In the genomic region with DNA sequence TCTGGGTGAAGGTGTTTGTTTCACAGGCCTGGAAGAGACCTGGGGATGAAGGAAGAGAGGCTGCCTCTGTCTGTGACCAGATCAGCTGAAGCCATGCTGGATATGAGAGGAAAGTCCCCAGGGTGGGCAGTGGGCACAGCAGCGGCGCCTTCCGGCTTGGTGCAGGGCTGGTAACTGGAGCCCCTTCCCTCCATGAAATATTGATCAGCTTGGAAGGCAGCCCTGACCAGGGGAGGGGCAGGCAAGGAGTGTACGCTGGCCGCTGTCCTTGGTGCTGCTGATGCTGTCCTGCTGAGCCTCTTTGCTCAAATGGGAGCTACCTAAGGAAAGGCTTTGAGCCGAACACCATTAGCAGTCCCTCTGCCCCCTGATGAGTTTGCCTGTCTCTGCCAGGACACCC, we compare ENCODE assay signal across 8 mouse cellular contexts. TPM values are rescaled to one million over a fixed set of nuclear protein-coding genes. Genes with fewer than 3 reads are reported as not detected.
DNase-seq lines count a peak whose midpoint lies in the region; ATAC-seq lines count a peak whose summit lies in the region.

No protein-coding gene starts in this region.

- no peaks in the 10 kb centered on the region for H3K9me3 ChIP-seq in liver, embryonic 12.5 days (replicated peaks)
- no peaks in the 10 kb centered on the region for H3K9me3 ChIP-seq in midbrain, embryonic 14.5 days (ENCODE audit: control insufficient read depth, low read length)
- H3K9me3 ChIP-seq in heart, embryonic 11.5 days (replicated peaks; ENCODE audit: control insufficient read depth, low read length) = no peaks in the 10 kb centered on the region

- H3K27ac ChIP-seq in liver, embryonic 12.5 days = no peak overlapping the region
- no peak overlapping the region for H3K27ac ChIP-seq in midbrain, embryonic 14.5 days (replicated peaks; ENCODE audit: low read depth, low read length)
- no peak overlapping the region for H3K27ac ChIP-seq in heart, embryonic 11.5 days (ENCODE audit: low read depth, low read length)

- DNase-seq in liver (peak; percentile 59), MN1 (ENCODE audit: low spot score) (no peak)
- DNase-seq in adrenal gland, postnatal 25 days = peak; percentile 50
- DNase-seq in kidney, adult 9 months = peak; percentile 29
- DNase-seq in midbrain, embryonic 14.5 days = peak; percentile 50
- DNase-seq in cerebellum, adult 11 months = no peak

- no peak for ATAC-seq in liver, embryonic 12.5 days
- no peak for ATAC-seq in midbrain, embryonic 14.5 days (ENCODE audit: low FRiP score, low TSS enrichment)
- no peak for ATAC-seq in heart, embryonic 11.5 days (replicated peaks; ENCODE audit: insufficient number of reproducible peaks, low FRiP score, low TSS enrichment)

- no peaks in the 10 kb centered on the region for H3K4me1 ChIP-seq in liver, embryonic 12.5 days
- peaks cover 7% of the 10 kb centered on the region for H3K4me1 ChIP-seq in midbrain, embryonic 14.5 days (ENCODE audit: control insufficient read depth, insufficient read depth, low read length)
- H3K4me1 ChIP-seq in heart, embryonic 11.5 days (ENCODE audit: control insufficient read depth, insufficient read depth, low read length) = peaks cover 2% of the 10 kb centered on the region; the same call in 1 of the 2 replicates

- H3K27me3 ChIP-seq in liver, embryonic 12.5 days (replicated peaks) = peaks cover 48% of the 10 kb centered on the region
- no peaks in the 10 kb centered on the region for H3K27me3 ChIP-seq in midbrain, embryonic 14.5 days (ENCODE audit: control insufficient read depth, insufficient read depth, low read length)
- no peaks in the 10 kb centered on the region; the same call in 1 of the 2 replicates for H3K27me3 ChIP-seq in heart, embryonic 11.5 days (ENCODE audit: control insufficient read depth, insufficient read depth, low read length)

- no peak overlapping the region for H3K4me2 ChIP-seq in liver, embryonic 12.5 days
- H3K4me2 ChIP-seq in midbrain, embryonic 14.5 days (ENCODE audit: low read length) = no peak overlapping the region
- H3K4me2 ChIP-seq in heart, embryonic 11.5 days = no peak overlapping the region

- H3K9ac ChIP-seq in liver, embryonic 12.5 days = no peak overlapping the region
- H3K9ac ChIP-seq in midbrain, embryonic 14.5 days (replicated peaks; ENCODE audit: low read length) = no peak overlapping the region
- H3K9ac ChIP-seq in heart, embryonic 11.5 days (ENCODE audit: low read depth, low read length) = no peak overlapping the region

- no peak overlapping the region for H3K4me3 ChIP-seq in liver, embryonic 12.5 days
- no peak overlapping the region for H3K4me3 ChIP-seq in midbrain, embryonic 14.5 days (replicated peaks; ENCODE audit: low read depth, low read length)
- H3K4me3 ChIP-seq in heart, embryonic 11.5 days (ENCODE audit: low read depth, low read length) = no peak overlapping the region

- no peaks in the 10 kb centered on the region for H3K36me3 ChIP-seq in liver, embryonic 12.5 days
- no peaks in the 10 kb centered on the region for H3K36me3 ChIP-seq in midbrain, embryonic 14.5 days (ENCODE audit: control insufficient read depth, insufficient read depth, low read length)
- H3K36me3 ChIP-seq in heart, embryonic 11.5 days (ENCODE audit: control insufficient read depth, insufficient read depth, low read length) = no peaks in the 10 kb centered on the region

- 8% methylated on average over 6 of the region's 6 CpGs for WGBS in liver, embryonic 12.5 days (ENCODE audit: insufficient replicate concordance)
- WGBS in midbrain, embryonic 14.5 days = 10% methylated on average over 6 of the region's 6 CpGs
- WGBS in heart, embryonic 11.5 days (ENCODE audit: insufficient replicate concordance) = 7% methylated on average over 6 of the region's 6 CpGs

RNA-seq across cellular contexts. Expression of gene Rims3, which starts 11.6 kb away (rescaled TPM):
- 0.23 and 0.30 TPM in 2 replicates for polyA plus RNA-seq in liver, embryonic 12.5 days (2016; fragmentation: Nextera tagmentation; extraction: Ambion mirVana)
- 6.4 and 11.1 TPM in 2 replicates for total RNA-seq in adrenal gland, postnatal 25 days (2021)
- polyA plus RNA-seq in midbrain, embryonic 14.5 days (2014; fragmentation: Nextera tagmentation; extraction: Ambion mirVana) = 20.7 and 20.9 TPM in 2 replicates
- 1.2 and 1.6 TPM in 2 replicates for polyA plus RNA-seq in heart, embryonic 11.5 days (2014; fragmentation: Nextera tagmentation; extraction: Ambion mirVana)

RNA-seq across cellular contexts. Expression of gene Nfyc, which starts 34.8 kb away (rescaled TPM):
- 64.2 and 66.4 TPM in 2 replicates for polyA plus RNA-seq in liver, embryonic 12.5 days (2016; fragmentation: Nextera tagmentation; extraction: Ambion mirVana)
- 62.8 and 68.9 TPM in 2 replicates for total RNA-seq in adrenal gland, postnatal 25 days (2021)
- 89.4 and 97.5 TPM in 2 replicates for polyA plus RNA-seq in midbrain, embryonic 14.5 days (2014; fragmentation: Nextera tagmentation; extraction: Ambion mirVana)
- polyA plus RNA-seq in heart, embryonic 11.5 days (2014; fragmentation: Nextera tagmentation; extraction: Ambion mirVana) = 105 and 117 TPM in 2 replicates

RNA-seq across cellular contexts. Expression of gene Exo5, which starts 58.6 kb away (rescaled TPM):
- 9.8 and 11.7 TPM in 2 replicates for polyA plus RNA-seq in liver, embryonic 12.5 days (2016; fragmentation: Nextera tagmentation; extraction: Ambion mirVana)
- total RNA-seq in adrenal gland, postnatal 25 days (2021) = 11.6 and 12.9 TPM in 2 replicates
- polyA plus RNA-seq in midbrain, embryonic 14.5 days (2014; fragmentation: Nextera tagmentation; extraction: Ambion mirVana) = 32.5 and 33.5 TPM in 2 replicates
- polyA plus RNA-seq in heart, embryonic 11.5 days (2014; fragmentation: Nextera tagmentation; extraction: Ambion mirVana) = 13.2 and 13.7 TPM in 2 replicates

Comparison
In these comparisons a context has a peak if more than half of its experiments do, and no peak if none do; other contexts are left out.
1. DNase-seq: peak in liver (single experiment), adrenal gland, postnatal 25 days (single experiment), kidney, adult 9 months (single experiment) and midbrain, embryonic 14.5 days (single experiment); none in MN1 (single experiment) and cerebellum, adult 11 months (single experiment).